Mouse (Mus musculus): ENCODE measurements around the gene Klk10.

The Klk10 gene

DNA sequence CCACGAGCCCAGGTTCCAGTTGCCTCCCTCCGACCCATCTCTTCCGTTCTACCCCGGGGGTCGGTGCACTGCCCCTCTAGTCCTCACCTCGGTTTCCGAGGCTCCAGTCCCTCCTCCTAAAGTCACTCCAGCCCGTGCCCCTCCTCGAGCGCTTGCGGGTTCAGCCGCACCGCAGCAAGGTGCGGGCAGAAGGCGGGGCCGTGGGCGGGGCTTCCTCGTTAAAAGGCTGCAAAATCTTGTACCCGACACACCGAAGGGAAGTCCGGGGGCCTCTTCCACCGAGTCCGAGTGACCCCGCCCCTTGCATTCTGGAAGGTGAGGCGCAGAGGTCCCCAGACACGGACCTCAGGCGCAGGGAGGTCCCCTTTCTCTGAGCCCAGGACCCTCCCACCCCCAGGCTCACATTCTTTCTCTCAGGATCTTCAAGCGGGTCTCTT lies 16.5 kb downstream of the Klk10 start, which contains the start of gene Klk8:
Klk8 (plus strand) TSS at position 245 of the 437 bp plus-strand sequence.
- no peak for DNase-seq

DNA sequence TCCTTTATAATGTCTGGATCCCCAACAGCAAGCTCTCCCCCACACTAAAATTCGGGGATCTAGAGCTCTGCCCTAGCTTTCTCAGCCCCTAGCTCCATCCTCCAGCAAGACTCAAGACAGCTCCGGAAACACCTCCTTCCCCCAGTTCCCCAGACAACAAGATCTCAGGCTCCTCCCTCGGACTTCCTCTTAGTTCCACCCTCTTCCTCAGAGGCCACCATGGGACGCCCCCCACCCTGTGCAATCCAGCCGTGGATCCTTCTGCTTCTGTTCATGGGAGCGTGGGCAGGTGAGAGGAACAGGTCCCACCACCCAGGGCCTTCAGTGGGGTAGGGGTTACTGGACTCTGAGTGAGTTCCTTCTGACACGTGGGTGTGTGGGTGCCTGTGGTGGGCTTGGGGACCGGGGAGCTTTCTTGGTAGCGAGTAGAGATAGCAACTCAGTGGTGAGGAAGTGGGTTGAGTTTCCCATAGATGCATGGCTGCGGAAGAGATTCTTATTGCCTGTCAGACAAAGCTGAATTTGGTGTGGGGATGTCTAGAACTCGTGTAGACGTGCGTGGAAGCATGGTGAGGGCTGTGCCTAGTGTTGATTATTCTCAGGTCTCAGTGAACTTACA lies 17.1 kb downstream of the Klk10 start:
- no peak for DNase-seq

DNA sequence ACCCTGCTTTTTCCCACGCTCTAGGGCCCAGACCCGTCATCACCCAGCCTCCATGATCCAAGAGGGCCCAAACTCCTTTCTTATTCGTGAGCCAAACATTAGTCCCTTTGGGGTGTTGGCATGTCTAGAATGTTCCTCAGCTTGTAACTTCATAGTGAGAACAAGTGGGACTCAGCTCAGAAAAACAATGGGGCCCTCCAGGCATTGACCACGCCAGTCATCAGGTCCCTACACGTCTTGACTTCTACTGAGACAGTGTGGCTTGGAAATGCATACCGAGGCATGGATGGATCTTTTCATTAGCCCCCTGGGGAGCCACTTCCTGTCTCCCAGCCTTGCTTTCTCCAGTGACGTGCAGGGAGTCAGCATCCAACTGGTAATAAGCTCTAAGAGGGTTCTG lies 19.0 kb downstream of the Klk10 start:
- no peak for DNase-seq

DNA sequence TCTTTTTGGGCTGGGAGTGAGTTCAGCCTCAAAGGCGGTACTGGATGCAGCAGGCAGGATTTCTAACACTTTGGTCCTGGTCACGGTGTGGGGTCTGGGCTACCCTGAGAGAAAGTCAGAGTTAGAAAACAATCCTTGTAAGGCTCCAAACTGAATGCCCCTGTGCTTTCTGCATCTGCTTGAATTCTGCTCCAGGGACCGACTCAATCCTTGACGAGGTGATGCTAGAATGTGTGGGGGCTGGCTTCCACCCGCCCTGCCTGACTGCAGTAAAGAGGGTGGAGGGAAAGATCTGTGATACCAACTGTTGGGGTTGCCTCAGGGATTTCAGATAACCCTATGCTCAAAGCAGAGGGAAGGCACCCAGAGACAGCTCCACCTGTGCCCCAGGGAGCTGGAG lies 30.2 kb downstream of the Klk10 start, which contains the start of gene Klk7:
Klk7 (plus strand) TSS at position 301 of the 400 bp plus-strand sequence.
- DNase-seq = no peak

DNA sequence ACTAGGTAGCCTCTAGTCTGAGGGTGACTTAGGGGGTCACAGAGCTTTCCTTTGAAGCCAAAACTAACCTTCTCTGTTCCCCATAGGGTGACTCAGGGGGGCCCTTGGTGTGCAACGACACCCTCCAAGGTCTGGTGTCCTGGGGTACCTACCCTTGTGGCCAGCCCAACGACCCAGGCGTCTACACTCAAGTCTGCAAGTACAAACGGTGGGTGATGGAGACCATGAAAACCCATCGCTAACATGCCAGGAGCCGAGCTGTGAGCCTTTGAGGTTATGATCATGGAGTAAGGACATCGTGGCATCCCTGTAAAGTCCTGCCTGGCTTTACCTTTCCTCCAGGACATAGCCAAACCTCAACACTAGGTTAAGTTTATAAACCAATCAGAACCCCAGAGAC lies 34.4 kb downstream of the Klk10 start:
- DNase-seq = no peak

DNA sequence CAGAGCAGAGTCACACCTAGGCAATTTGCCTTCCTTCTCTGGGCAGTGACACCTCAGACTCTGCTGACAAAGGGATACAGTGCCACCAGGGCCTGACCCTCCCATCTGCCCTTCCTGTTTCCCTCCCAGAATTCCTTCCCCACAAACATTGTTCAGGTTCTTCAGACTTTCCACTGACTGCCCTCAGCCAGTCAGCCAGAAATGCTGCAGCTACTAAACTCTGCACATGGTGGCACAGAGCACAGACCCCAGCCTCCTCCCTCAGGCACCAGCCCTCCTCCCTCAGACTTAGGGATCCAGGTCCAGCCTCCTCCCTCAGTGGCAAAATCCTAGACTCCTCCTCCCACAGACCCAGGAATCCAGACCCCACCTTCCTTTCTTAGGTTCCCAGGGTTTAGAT lies 35.9 kb downstream of the Klk10 start:
- no peak for DNase-seq

DNA sequence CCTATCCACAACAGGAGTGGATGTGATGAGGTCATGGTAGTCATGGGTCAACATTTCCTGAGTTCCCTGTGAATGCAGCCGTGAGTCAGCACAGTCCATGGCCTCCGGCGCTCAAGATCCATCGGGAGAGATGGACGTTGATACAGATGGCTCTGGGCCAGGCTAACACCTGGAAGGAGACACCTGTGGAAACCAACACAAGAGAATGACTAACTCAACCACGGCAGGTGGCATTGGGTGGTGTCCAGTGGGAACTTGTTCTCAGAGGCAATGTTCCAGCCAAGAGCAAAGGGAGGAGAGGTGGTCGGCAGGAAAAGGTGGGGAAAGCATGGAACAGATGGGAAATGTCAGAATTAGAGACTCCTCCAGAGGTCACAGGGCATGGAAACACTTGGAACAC lies 40.7 kb downstream of the Klk10 start:
- no peak for DNase-seq

DNA sequence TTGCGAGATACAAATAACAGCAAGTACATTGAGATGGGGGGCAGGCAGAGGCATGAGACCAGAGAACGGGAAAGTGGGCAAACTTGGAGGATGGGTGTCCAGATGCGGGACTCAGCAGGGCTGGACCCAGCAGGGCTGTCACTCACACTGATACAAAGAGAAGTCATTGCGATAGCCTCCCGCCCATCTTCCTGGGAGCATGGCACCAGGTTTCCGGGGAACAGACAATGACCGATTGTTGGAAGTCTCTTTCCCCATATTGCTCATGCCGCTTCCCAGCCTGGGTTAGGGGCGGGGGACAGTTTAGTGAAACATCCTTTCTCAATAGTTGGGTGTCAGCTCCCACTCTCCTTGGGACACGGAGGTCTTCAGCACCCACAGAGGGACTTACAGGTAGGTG lies 43.4 kb downstream of the Klk10 start, which contains the start of gene Klk6:
Klk6 (plus strand) TSS at position 301 of the 400 bp plus-strand sequence.
- no peak for DNase-seq

DNA sequence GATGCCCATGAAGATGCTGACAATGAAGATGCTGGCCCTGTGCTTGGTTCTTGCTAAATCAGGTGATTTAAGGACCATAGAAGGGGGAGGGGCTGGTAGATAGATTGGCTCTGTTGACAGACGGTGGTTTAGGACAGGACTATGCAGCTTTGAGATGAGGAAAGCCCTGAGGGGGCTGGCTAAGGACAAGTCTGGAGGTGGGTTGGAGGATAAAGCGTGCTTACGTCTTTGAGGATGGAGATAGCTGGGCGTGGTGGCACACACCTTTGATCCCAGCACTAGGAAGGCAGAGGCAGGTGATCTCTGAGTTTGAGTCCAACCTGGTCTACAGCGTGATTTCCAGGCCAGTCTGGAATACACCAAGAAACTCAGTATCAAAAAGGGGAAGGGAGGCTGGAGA lies 45.2 kb downstream of the Klk10 start:
- DNase-seq = no peak

DNA sequence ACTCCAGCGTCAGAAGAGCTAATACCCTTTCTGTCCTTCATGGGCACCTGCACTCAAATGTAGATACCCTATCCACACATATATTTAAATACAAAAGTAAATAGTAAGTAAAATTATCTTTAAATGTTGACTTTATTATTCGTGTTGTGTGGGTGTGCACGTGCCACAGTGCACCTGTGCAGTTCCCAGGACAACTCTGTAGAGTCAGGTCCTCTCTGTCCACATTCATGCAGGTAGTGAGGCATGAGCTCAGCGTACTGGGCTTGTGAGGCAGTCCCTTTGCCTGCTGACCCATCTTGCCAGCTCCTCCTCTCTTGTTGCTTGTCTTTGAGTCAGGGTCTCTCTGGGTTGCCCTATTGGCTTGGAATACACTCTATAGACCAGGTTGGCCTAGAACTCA lies 46.9 kb downstream of the Klk10 start:
- DNase-seq = no peak

DNA sequence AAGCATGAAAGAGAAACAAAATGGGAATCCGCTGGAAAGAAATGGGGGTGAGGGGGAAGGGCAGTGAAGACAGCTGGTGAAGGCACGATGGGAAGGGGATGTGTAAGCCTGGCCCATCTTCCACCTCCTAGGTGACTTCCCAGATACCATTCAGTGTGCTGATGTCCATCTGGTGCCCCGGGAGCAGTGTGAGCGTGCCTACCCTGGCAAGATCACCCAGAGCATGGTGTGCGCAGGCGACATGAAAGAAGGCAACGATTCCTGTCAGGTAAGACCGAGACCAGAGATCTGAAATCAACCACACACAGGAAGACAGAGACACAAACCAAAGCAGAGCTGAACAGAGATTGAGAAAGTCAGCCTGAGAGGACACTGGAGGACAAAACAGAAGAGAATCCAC lies 48.2 kb downstream of the Klk10 start:
- DNase-seq = no peak

Data from kidney, adult 8-10 months (tissue).